Mouse (Mus musculus) embryonic facial prominence, embryonic 11.5 days (tissue): Measurements from ENCODE around the gene Rictor. TPM values are rescaled to one million over a fixed set of nuclear protein-coding genes. Genes with fewer than 3 reads are reported as not detected.
A peak's percentile ranks its signal among the peaks of the same experiment; 100 is the strongest.

Source experiments
- ATAC-seq: fragments of 200-750 bp; cut with Nextera tagmentation; replicated peaks from 2 replicates; pipeline ENCODE4 v1.8.0; 2017; ENCODE audit warnings: low read depth; ENCODE audit not compliant: insufficient number of reproducible peaks, low FRiP score, low TSS enrichment
- DNase-seq: peaks from one replicate; pipeline ENCODE4 v3.0.0-alpha.2; 2015; ENCODE audit warnings: low spot score
- H3K27ac ChIP-seq: fragments of 300-500 bp; sonication (generic); replicated peaks from 2 replicates; pipeline ENCODE4 v1.5.1; 2014; ENCODE audit warnings: mild to moderate bottlenecking, low read depth, low read length, control low read depth
- H3K27me3 ChIP-seq: fragments of 300-500 bp; sonication (generic); 2 replicates; pipeline ENCODE4 v1.6.1; 2014; ENCODE audit warnings: mild to moderate bottlenecking, low read length, moderate library complexity, mixed read lengths; ENCODE audit not compliant: control insufficient read depth, insufficient read depth
- H3K36me3 ChIP-seq: fragments of 300-500 bp; sonication (generic); replicated peaks from 2 replicates; pipeline ENCODE4 v1.6.1; 2014; ENCODE audit warnings: low read depth, mild to moderate bottlenecking, low read length, moderate library complexity, mixed read lengths; ENCODE audit not compliant: control insufficient read depth, insufficient read depth
- H3K4me1 ChIP-seq: fragments of 300-500 bp; sonication (generic); 2 replicates; pipeline ENCODE4 v1.6.1; 2014; ENCODE audit warnings: low read length, mixed read lengths; ENCODE audit not compliant: control insufficient read depth, insufficient read depth
- H3K4me2 ChIP-seq: fragments of 300-500 bp; sonication (generic); 2 replicates; pipeline ENCODE4 v1.6.1; 2014; ENCODE audit warnings: low read depth, mild to moderate bottlenecking, control low read depth, low read length, moderate library complexity
- H3K4me3 ChIP-seq: fragments of 300-500 bp; sonication (generic); 2 replicates; pipeline ENCODE4 v1.5.1; 2014; ENCODE audit warnings: low read depth, low read length, control low read depth
- H3K9ac ChIP-seq: fragments of 300-500 bp; sonication (generic); replicated peaks from 2 replicates; pipeline ENCODE4 v1.6.1; 2014; ENCODE audit warnings: mild to moderate bottlenecking, control low read depth, low read length
- H3K9me3 ChIP-seq: fragments of 300-500 bp; sonication (generic); replicated peaks from 2 replicates; pipeline ENCODE4 v1.6.1; 2016; ENCODE audit warnings: mild to moderate bottlenecking, low read length, inconsistent platforms, mixed read lengths; ENCODE audit not compliant: control insufficient read depth
- WGBS: fragments of 180-500 bp; shearing (Covaris S2); extraction: QIAGEN DNeasy Blood & Tissue Kit; methylation state at CpG from one replicate; pipeline ENCODE4 v1.1.7; 2014; 5-methylcytosine and 5-hydroxymethylcytosine counted together
- polyA plus RNA-seq: library from polyadenylated mRNA; unstranded; fragments of >200 nt; fragmentation: Nextera tagmentation; extraction: Ambion mirVana; gene quantifications from 2 replicates; pipeline ENCODE4 v1.2.1, GENCODE M21; 2014

Rictor gene
- polyA plus RNA-seq: 40.2 and 47.9 TPM in 2 replicates

DNA sequence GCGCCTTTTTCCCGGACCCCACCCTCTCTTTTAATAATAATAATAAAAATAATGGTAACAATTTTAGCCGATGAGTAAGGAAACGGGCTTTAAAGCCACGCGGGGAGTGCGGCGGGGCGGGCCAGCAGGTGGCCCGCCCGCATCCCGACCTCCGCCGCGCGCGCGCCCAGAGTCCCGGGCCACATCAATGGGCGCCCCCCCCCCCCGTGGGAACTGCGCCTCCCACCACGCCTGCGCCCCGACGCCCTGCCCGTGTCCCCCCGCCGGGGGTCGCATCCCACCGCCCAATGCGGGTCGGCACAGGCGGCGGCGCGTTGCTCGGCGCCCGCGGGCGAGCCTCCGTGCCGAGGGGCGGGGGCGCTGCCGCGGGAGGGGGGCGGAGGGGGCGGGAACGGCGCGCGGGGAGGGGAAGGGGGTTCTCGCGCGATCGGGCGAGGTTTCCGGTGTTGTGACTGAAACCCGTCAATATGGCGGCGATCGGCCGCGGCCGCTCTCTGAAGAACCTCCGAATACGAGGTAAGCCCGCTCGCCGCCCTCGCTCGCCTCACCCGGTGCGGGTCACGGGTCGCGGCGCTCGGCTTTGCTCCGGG is at the start of gene Rictor:
Gene Rictor, plus strand, starts transcription at position 444 of the 590 bp plus-strand sequence.
- peak; percentile 88 for ATAC-seq
- no peaks in the 10 kb centered on the region for H3K36me3 ChIP-seq
- under 1% methylated on average over 49 of the region's 82 CpGs for WGBS

DNA sequence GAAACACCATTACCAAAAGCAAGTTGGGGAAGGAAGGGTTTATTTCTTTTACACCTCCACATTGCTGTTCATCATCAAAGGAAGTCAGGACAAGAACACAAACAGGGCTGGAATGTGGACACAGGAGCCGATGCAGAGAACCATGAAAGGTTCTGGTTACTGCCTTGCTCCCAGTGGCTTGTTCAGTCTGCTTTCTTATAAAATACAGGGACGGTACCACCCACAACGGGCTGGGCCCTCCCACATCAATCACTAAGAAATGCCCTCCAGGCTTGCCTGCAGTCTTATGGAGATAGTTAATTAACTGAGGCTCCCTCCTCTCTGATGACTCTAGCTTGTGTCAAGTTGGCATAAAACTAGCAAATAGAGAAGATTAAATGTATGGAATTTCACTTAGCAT is 46.2 kb upstream of the Rictor start:
- DNase-seq (no peak), ATAC-seq (no peak)
- no peak overlapping the region for H3K4me2 ChIP-seq
- H3K27me3 ChIP-seq: no peaks in the 10 kb centered on the region
- H3K4me1 ChIP-seq: no peaks in the 10 kb centered on the region
- H3K4me3 ChIP-seq: no peak overlapping the region
- no peaks in the 10 kb centered on the region for H3K9me3 ChIP-seq
- H3K36me3 ChIP-seq: no peaks in the 10 kb centered on the region
- WGBS: 60% methylated on average over 3 of the region's 3 CpGs
- no peak overlapping the region for H3K27ac ChIP-seq
- H3K9ac ChIP-seq: no peak overlapping the region

More for the DNA sequence above, at the start of gene Rictor:
- peak within 1 kb of the TSS; percentile 80 for H3K9ac ChIP-seq
- H3K27me3 ChIP-seq: no peaks in the 10 kb centered on the region
- H3K4me1 ChIP-seq: no peaks in the 10 kb centered on the region
- H3K9me3 ChIP-seq: no peaks in the 10 kb centered on the region
- peak within 1 kb of the TSS; percentile 71 for H3K27ac ChIP-seq
- H3K4me2 ChIP-seq: peak within 1 kb of the TSS; percentile 83
- H3K4me3 ChIP-seq: peak within 1 kb of the TSS; percentile 94
- DNase-seq: peak; percentile 89

DNA sequence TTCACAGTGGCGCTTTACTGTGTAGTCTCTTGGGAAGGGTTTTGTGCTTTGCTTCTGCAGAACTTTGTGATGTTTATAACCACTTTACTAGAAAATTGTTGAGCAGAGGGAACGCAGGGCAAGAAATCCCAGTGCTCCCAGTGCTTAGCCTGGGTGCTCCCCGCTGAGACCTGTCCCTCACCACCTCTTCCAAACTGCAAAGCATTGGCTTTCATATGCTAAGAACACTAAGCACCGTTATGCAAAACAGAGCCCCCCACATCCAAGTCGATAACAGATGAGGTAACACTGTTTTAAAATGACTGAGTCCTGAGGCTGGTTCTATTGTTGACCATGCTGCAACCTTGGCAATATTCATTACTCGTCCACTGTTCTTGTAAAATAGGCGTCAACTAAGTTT is 44.2 kb upstream of the Rictor start:
- ATAC-seq (no peak), DNase-seq (no peak)
- Histone ChIP-seq H3K9ac (no peak overlapping the region), H3K4me3 (no peak overlapping the region), H3K9me3 (no peaks in the 10 kb centered on the region), H3K27ac (no peak overlapping the region), H3K4me1 (no peaks in the 10 kb centered on the region), H3K36me3 (no peaks in the 10 kb centered on the region), H3K27me3 (no peaks in the 10 kb centered on the region), H3K4me2 (no peak overlapping the region)
- WGBS: 64% methylated on average over 7 of the region's 7 CpGs

DNA sequence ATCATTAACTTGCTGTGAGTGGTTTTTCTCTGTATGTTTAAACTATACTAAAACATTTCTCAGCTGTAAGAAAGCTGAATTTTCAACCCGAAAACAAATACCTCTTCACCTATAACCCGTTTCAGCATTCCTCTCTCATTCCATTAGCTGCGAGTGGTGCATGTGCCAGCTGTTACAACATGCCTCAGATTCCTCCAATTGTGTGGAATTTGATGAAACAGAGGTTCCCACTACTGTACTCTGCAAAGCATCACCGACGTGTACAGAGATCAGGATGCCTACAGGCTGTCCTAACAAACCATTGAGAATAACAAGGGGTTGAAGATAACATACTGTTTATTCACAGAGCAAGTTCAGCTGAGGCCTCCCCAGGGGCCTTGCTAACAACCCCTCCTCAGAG is 42.1 kb upstream of the Rictor start:
- no peak overlapping the region for H3K9ac ChIP-seq
- 37% methylated on average over 5 of the region's 5 CpGs for WGBS

DNA sequence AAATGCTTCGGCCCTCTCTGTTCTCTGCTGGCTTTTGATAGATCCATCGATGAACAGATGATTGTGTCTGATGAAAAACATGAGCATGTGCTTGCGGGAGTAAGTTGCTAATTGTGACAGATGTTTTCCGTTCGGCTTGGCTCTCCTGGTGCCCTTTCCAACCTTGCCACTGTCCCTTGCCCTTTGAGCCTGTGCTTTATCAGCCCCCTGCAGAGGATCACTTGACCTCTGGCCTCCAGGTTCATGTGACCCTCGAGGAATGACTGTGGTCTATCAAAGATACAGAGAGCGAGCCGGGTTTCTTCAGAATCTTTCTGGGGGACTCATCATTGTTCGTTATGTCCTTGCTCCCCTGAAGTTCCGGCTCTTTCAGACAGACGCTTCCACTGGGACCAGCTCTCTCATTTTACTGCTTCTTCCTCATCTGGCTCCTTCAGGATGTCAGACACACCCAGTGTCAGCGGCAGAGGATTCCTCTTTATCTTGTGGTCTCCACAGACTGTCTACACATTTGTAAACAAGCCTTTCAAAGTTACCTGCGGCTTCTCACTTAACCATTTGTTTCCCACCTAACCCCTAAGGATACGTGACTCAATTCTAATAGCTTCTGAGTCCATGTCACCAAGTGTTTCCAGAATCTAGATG is 39.3 kb upstream of the Rictor start:
- ATAC-seq (no peak), DNase-seq (no peak)
- H3K9ac ChIP-seq: no peak overlapping the region
- no peaks in the 10 kb centered on the region for H3K27me3 ChIP-seq
- H3K4me3 ChIP-seq: no peak overlapping the region
- H3K4me1 ChIP-seq: no peaks in the 10 kb centered on the region
- no peaks in the 10 kb centered on the region for H3K9me3 ChIP-seq
- H3K36me3 ChIP-seq: no peaks in the 10 kb centered on the region
- 19% methylated on average over 14 of the region's 14 CpGs for WGBS
- no peak overlapping the region for H3K4me2 ChIP-seq
- H3K27ac ChIP-seq: no peak overlapping the region

More for the DNA sequence above, 42.1 kb upstream of the Rictor start:
- Histone ChIP-seq H3K27ac (no peak overlapping the region), H3K36me3 (no peaks in the 10 kb centered on the region), H3K4me1 (no peaks in the 10 kb centered on the region), H3K4me2 (no peak overlapping the region), H3K9me3 (no peaks in the 10 kb centered on the region), H3K4me3 (no peak overlapping the region), H3K27me3 (no peaks in the 10 kb centered on the region)
- DNase-seq: peak; percentile 16
- ATAC-seq: no peak

DNA sequence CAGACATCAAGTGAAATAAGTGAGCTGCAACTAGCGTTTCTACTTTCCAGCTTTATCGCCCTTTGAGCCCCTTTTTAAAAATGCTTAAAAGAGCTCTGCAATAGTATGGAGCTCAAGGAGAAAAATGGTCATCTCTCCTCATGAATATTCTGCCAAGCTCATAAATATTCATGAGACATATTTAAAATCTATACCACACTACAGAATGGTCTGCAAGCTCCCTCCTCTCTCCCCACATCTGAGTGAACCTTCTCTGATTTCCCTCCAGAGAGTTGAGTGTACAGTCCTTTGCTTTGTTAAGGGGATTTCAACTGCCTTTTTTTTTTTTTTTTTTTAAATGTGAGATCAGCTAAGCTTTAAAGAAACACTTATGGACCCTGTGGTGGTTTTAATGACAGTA is 29.7 kb upstream of the Rictor start:
- Histone ChIP-seq H3K4me1 (no peaks in the 10 kb centered on the region), H3K9ac (no peak overlapping the region), H3K36me3 (no peaks in the 10 kb centered on the region), H3K27me3 (no peaks in the 10 kb centered on the region), H3K9me3 (no peaks in the 10 kb centered on the region), H3K4me3 (no peak overlapping the region), H3K27ac (no peak overlapping the region), H3K4me2 (no peak overlapping the region)
- no peak for DNase-seq
- WGBS: 81% methylated on average over 2 of the region's 2 CpGs
- ATAC-seq: no peak; the same call in 1 of the 2 replicates

DNA sequence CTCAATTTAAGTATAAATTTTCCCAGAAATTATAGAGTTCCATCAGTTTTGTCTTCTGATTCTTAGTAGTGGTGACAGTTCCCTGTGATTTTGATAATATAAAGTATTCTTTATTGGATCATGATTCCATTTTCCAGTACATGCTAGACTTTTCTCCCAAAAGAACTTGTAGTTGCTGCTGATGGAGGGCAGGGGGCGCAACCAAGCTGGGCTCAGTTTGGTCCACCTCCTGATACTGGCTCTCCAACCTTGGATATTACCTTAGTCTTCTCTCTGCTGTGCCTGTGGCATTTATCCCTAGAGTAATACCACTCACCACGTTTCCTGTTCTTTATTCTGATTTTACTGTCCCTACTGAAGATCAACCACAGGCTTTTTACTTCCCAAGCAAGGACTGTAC is 6.0 kb upstream of the Rictor start:
- no peak for ATAC-seq

DNA sequence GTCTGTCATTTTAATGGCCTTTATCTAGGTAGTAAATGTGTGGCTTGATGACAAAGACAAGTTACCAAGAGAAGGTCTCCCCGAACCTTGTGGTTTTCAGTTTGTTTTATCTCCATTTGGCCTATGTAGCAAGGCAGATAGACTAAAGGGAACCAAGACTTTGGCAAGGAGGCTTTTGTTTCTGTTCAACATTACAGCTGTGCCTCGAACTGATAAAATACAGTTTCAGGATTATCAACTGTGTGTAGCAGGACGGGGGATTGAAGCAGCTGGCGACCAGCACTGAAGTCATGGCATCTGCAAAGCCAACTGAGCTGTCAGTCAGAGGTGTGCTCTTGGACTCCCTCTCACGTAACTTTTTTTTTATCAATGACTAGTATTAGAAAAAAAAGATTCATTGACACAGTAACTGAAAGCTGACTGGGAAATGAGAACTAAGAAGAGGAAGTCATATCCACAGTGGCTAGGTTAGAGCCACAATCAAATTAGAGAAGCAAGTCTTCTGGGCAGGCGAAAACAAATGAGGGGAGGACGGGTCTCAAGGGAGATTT is 2.8 kb upstream of the Rictor start:
- no peak overlapping the region for H3K9ac ChIP-seq
- no peak overlapping the region for H3K27ac ChIP-seq
- H3K36me3 ChIP-seq: no peaks in the 10 kb centered on the region
- no peaks in the 10 kb centered on the region for H3K27me3 ChIP-seq
- WGBS: 49% methylated on average over 7 of the region's 7 CpGs
- H3K4me1 ChIP-seq: no peaks in the 10 kb centered on the region
- DNase-seq (no peak), ATAC-seq (no peak)
- H3K4me2 ChIP-seq: no peak overlapping the region
- no peak overlapping the region for H3K4me3 ChIP-seq
- H3K9me3 ChIP-seq: no peaks in the 10 kb centered on the region

More for the DNA sequence above, 6.0 kb upstream of the Rictor start:
- WGBS: 72% methylated on average over 2 of the region's 2 CpGs
- Histone ChIP-seq H3K4me2 (no peak overlapping the region), H3K9ac (no peak overlapping the region), H3K9me3 (no peaks in the 10 kb centered on the region), H3K27ac (no peak overlapping the region), H3K27me3 (no peaks in the 10 kb centered on the region), H3K36me3 (no peaks in the 10 kb centered on the region), H3K4me1 (no peaks in the 10 kb centered on the region), H3K4me3 (no peak overlapping the region)
- DNase-seq: no peak
